Mouse (Mus musculus): ENCODE data around the gene R3hdm2. TPM values are rescaled to one million over a fixed set of nuclear protein-coding genes. Genes with fewer than 3 reads are reported as not detected.
A peak's percentile ranks its signal among the peaks of the same experiment; 100 is the strongest.

The R3hdm2 gene
- polyA plus RNA-seq, 1 experiment from 2014 or later = 21.1 TPM

GRCm38 (mm10) chr10:127476541-127476940 is 96.4 kb downstream of the R3hdm2 start:
- Histone ChIP-seq H3K4me1 (ENCODE audit: insufficient read depth, low read depth, low read length) (no peaks in the 10 kb centered on the region), H3K9ac (replicated peaks; ENCODE audit: low read depth) (no peak overlapping the region), H3K27me3 (replicated peaks; ENCODE audit: insufficient read depth, low read length) (no peaks in the 10 kb centered on the region), H3K36me3 (ENCODE audit: insufficient read depth, low read length) (peaks cover 4% of the 10 kb centered on the region), H3K4me2 (replicated peaks; ENCODE audit: low read depth, low read length) (no peak overlapping the region), H3K4me3 (ENCODE audit: low read depth, low read length) (no peak overlapping the region), H3K27ac (ENCODE audit: low read length) (no peak overlapping the region), H3K9me3 (ENCODE audit: low read length) (no peaks in the 10 kb centered on the region)
- 90% methylated on average over 3 of the region's 3 CpGs for WGBS
- TF ChIP-seq EP300 (IDR thresholded peaks at IDR 0.05) (no peak), CTCF (IDR thresholded peaks at IDR 0.05) (no peak)
- ATAC-seq = no peak
- DNase-seq (ENCODE audit: low spot score) = no peak

GRCm38 (mm10) chr10:127477301-127477700 is 97.2 kb downstream of the R3hdm2 start:
- Histone ChIP-seq H3K4me3 (ENCODE audit: low read depth, low read length) (no peak overlapping the region), H3K4me1 (ENCODE audit: insufficient read depth, low read depth, low read length) (no peaks in the 10 kb centered on the region), H3K36me3 (ENCODE audit: insufficient read depth, low read length) (peaks cover 4% of the 10 kb centered on the region), H3K4me2 (replicated peaks; ENCODE audit: low read depth, low read length) (no peak overlapping the region), H3K9ac (replicated peaks; ENCODE audit: low read depth) (no peak overlapping the region), H3K27me3 (replicated peaks; ENCODE audit: insufficient read depth, low read length) (no peaks in the 10 kb centered on the region), H3K9me3 (ENCODE audit: low read length) (no peaks in the 10 kb centered on the region), H3K27ac (ENCODE audit: low read length) (no peak overlapping the region)
- no peak for ATAC-seq
- no peak for DNase-seq (ENCODE audit: low spot score)
- TF ChIP-seq EP300 (IDR thresholded peaks at IDR 0.05) (no peak), CTCF (IDR thresholded peaks at IDR 0.05) (no peak)
- WGBS = 83% methylated on average over 7 of the region's 7 CpGs

GRCm38 (mm10) chr10:127479131-127479530 is 99.0 kb downstream of the R3hdm2 start:
- DNase-seq (ENCODE audit: low spot score) (peak; percentile 16), ATAC-seq (no peak)
- no peak overlapping the region for H3K9ac ChIP-seq (replicated peaks; ENCODE audit: low read depth)
- TF ChIP-seq EP300 (IDR thresholded peaks at IDR 0.05) (no peak), CTCF (IDR thresholded peaks at IDR 0.05) (peak; percentile 61)
- H3K4me1 ChIP-seq (ENCODE audit: insufficient read depth, low read depth, low read length) = no peaks in the 10 kb centered on the region
- no peaks in the 10 kb centered on the region for H3K27me3 ChIP-seq (replicated peaks; ENCODE audit: insufficient read depth, low read length)
- 94% methylated on average over 4 of the region's 4 CpGs for WGBS
- H3K4me3 ChIP-seq (ENCODE audit: low read depth, low read length) = no peak overlapping the region
- no peaks in the 10 kb centered on the region for H3K9me3 ChIP-seq (ENCODE audit: low read length)
- H3K36me3 ChIP-seq (ENCODE audit: insufficient read depth, low read length) = peaks cover 8% of the 10 kb centered on the region
- H3K27ac ChIP-seq (ENCODE audit: low read length) = no peak overlapping the region
- no peak overlapping the region for H3K4me2 ChIP-seq (replicated peaks; ENCODE audit: low read depth, low read length)

- TF ChIP-seq EP300 (IDR thresholded peaks at IDR 0.05) (no peak), CTCF (IDR thresholded peaks at IDR 0.05) (peak; percentile 26; the same call in 1 of the 2 replicates)
- Histone ChIP-seq H3K9me3 (ENCODE audit: low read length) (no peaks in the 10 kb centered on the region), H3K36me3 (ENCODE audit: insufficient read depth, low read length) (peaks cover 23% of the 10 kb centered on the region), H3K4me1 (ENCODE audit: insufficient read depth, low read depth, low read length) (no peaks in the 10 kb centered on the region), H3K27me3 (replicated peaks; ENCODE audit: insufficient read depth, low read length) (no peaks in the 10 kb centered on the region), H3K4me3 (ENCODE audit: low read depth, low read length) (no peak overlapping the region), H3K4me2 (replicated peaks; ENCODE audit: low read depth, low read length) (no peak overlapping the region), H3K9ac (replicated peaks; ENCODE audit: low read depth) (no peak overlapping the region), H3K27ac (ENCODE audit: low read length) (peak overlapping the region; percentile 20; the same call in 1 of the 2 replicates)
- DNase-seq (ENCODE audit: low spot score) = peak; percentile 71
- ATAC-seq = peak; percentile 83
- 60% methylated on average over 19 of the region's 19 CpGs for WGBS
Measured at GRCm38 (mm10) chr10:127480833-127481813, 101.0 kb downstream of the R3hdm2 start.

GRCm38 (mm10) chr10:127485235-127485634 is 105.1 kb downstream of the R3hdm2 start:
- Histone ChIP-seq H3K9ac (replicated peaks; ENCODE audit: low read depth) (no peak overlapping the region), H3K9me3 (ENCODE audit: low read length) (no peaks in the 10 kb centered on the region), H3K4me2 (replicated peaks; ENCODE audit: low read depth, low read length) (no peak overlapping the region), H3K4me3 (ENCODE audit: low read depth, low read length) (no peak overlapping the region), H3K27ac (ENCODE audit: low read length) (no peak overlapping the region), H3K36me3 (ENCODE audit: insufficient read depth, low read length) (peaks cover 36% of the 10 kb centered on the region), H3K27me3 (replicated peaks; ENCODE audit: insufficient read depth, low read length) (no peaks in the 10 kb centered on the region), H3K4me1 (ENCODE audit: insufficient read depth, low read depth, low read length) (no peaks in the 10 kb centered on the region)
- no peak for TF ChIP-seq EP300 (IDR thresholded peaks at IDR 0.05)
- TF ChIP-seq CTCF (IDR thresholded peaks at IDR 0.05) = no peak
- no peak for ATAC-seq
- no peak for DNase-seq (ENCODE audit: low spot score)
- WGBS = 83% methylated on average over 10 of the region's 10 CpGs

- DNase-seq (ENCODE audit: low spot score) (no peak), ATAC-seq (no peak)
- WGBS = 82% methylated on average over 7 of the region's 7 CpGs
- Histone ChIP-seq H3K36me3 (ENCODE audit: insufficient read depth, low read length) (peaks cover 42% of the 10 kb centered on the region), H3K27ac (ENCODE audit: low read length) (no peak overlapping the region), H3K9ac (replicated peaks; ENCODE audit: low read depth) (no peak overlapping the region), H3K4me1 (ENCODE audit: insufficient read depth, low read depth, low read length) (no peaks in the 10 kb centered on the region), H3K27me3 (replicated peaks; ENCODE audit: insufficient read depth, low read length) (no peaks in the 10 kb centered on the region), H3K4me3 (ENCODE audit: low read depth, low read length) (no peak overlapping the region), H3K9me3 (ENCODE audit: low read length) (no peaks in the 10 kb centered on the region), H3K4me2 (replicated peaks; ENCODE audit: low read depth, low read length) (no peak overlapping the region)
- TF ChIP-seq EP300 (IDR thresholded peaks at IDR 0.05) = no peak
- no peak for TF ChIP-seq CTCF (IDR thresholded peaks at IDR 0.05)
Measured at GRCm38 (mm10) chr10:127488856-127489255, 108.7 kb downstream of the R3hdm2 start.
